Mouse (Mus musculus): ENCODE results near the gene Gdpd3. TPM values are rescaled to one million over a fixed set of nuclear protein-coding genes. Genes with fewer than 3 reads are reported as not detected.
"Not testable (repeated sequence)": the region's sequence is repeated elsewhere in the genome, so short reads cannot be mapped to it uniquely, and the experiment has no call there.

The Gdpd3 gene
- polyA plus RNA-seq (2017; shearing (Covaris generic)): 100 to 1,000 TPM; 144 to 253 TPM

- no peak for ATAC-seq
These were observed at the start of gene Gdpd3 for GRCm38 (mm10) chr7:126766201-126766600. Gdpd3 (plus strand) TSS chr7:126766334.

GRCm38 (mm10) chr7:126717566-126717965 is 48.6 kb upstream of the Gdpd3 start:
- ATAC-seq: no peak

- no peak for ATAC-seq
These were observed 47.3 kb upstream of the Gdpd3 start for GRCm38 (mm10) chr7:126718787-126719337.

GRCm38 (mm10) chr7:126721635-126722034 is 44.5 kb upstream of the Gdpd3 start:
- ATAC-seq: no peak

- ATAC-seq: no peak
These were observed 41.1 kb upstream of the Gdpd3 start for GRCm38 (mm10) chr7:126725077-126725476.

- ATAC-seq: no peak
These were observed 40.5 kb upstream of the Gdpd3 start for GRCm38 (mm10) chr7:126725667-126726066.

GRCm38 (mm10) chr7:126730256-126730789 is 35.8 kb upstream of the Gdpd3 start:
- not testable (repeated sequence) for ATAC-seq

- no peak for ATAC-seq
These were observed 30.0 kb upstream of the Gdpd3 start for GRCm38 (mm10) chr7:126736122-126736521.

GRCm38 (mm10) chr7:126739551-126739950 is 26.6 kb upstream of the Gdpd3 start:
- ATAC-seq: no peak

GRCm38 (mm10) chr7:126740132-126740735 is 25.9 kb upstream of the Gdpd3 start:
- ATAC-seq: no peak

GRCm38 (mm10) chr7:126740977-126741376 is 25.2 kb upstream of the Gdpd3 start:
- ATAC-seq: no peak

- ATAC-seq: no peak
These were observed 24.7 kb upstream of the Gdpd3 start for GRCm38 (mm10) chr7:126741452-126741851.

- ATAC-seq: no peak
These were observed 24.1 kb upstream of the Gdpd3 start for GRCm38 (mm10) chr7:126741964-126742482.

- ATAC-seq: no peak
These were observed 20.1 kb upstream of the Gdpd3 start for GRCm38 (mm10) chr7:126746066-126746465.

- ATAC-seq: no peak
These were observed 19.3 kb upstream of the Gdpd3 start for GRCm38 (mm10) chr7:126746798-126747197.

GRCm38 (mm10) chr7:126748824-126749223 is 17.3 kb upstream of the Gdpd3 start:
- ATAC-seq: no peak

- ATAC-seq: no peak
These were observed 16.4 kb upstream of the Gdpd3 start for GRCm38 (mm10) chr7:126749582-126750343.

- ATAC-seq: peak; percentile 38
These were observed 11.3 kb upstream of the Gdpd3 start for GRCm38 (mm10) chr7:126754866-126755265.

GRCm38 (mm10) chr7:126758539-126758938 is 7.6 kb upstream of the Gdpd3 start:
- no peak for ATAC-seq

GRCm38 (mm10) chr7:126759050-126759671 is 7.0 kb upstream of the Gdpd3 start, which contains the start of gene Mapk3:
Mapk3 (plus strand) TSS chr7:126759601.
- ATAC-seq: peak; percentile 89

- ATAC-seq: no peak
These were observed 6.3 kb upstream of the Gdpd3 start for GRCm38 (mm10) chr7:126759672-126760390.

- no peak for ATAC-seq
These were observed 5.7 kb upstream of the Gdpd3 start for GRCm38 (mm10) chr7:126760391-126760802.

Measured in activated CD4-positive, CD25-positive, alpha-beta regulatory T cell, adult 4 months (primary cell).